Mouse (Mus musculus) cerebellum, adult 2 months (tissue): ENCODE measurements at regions not wholly inside any gene's neighbourhood (a gene's known extent, or its start where the extent isn't known, plus 50 kb on each side); places are given as distances from the start of the nearest gene placed in this dataset.

ENCODE experiments used
- DNase-seq, 2 experiments: peaks; one replicate each; pipeline ENCODE4 v3.0.0; 2021
- H3K27ac ChIP-seq: fragments of 200-500 bp; 2 replicates; pipeline ENCODE4 v1.5.1; 2012; ENCODE audit warnings: low read length, control low read depth, inconsistent platforms; ENCODE audit not compliant: insufficient read depth
- H3K27me3 ChIP-seq: fragments of 200-500 bp; 2 replicates; pipeline ENCODE4 v1.6.1; 2012; ENCODE audit warnings: inconsistent platforms, mild to moderate bottlenecking, low read length, moderate library complexity; ENCODE audit not compliant: control insufficient read depth, insufficient read depth
- H3K4me1 ChIP-seq: fragments of 200-500 bp; 2 replicates; pipeline ENCODE4 v1.6.1; 2011; ENCODE audit warnings: low read length; ENCODE audit not compliant: control insufficient read depth, insufficient read depth
- H3K4me3 ChIP-seq: fragments of 200-500 bp; replicated peaks from 2 replicates; pipeline ENCODE3; 2011; ENCODE audit warnings: mild to moderate bottlenecking, low read depth, low read length, control low read depth; ENCODE audit not compliant: insufficient read depth
- CTCF ChIP-seq: fragments of 200-500 bp; IDR thresholded peaks from 2 replicates; pipeline ENCODE4 v1.5.1; 2011; ENCODE audit warnings: low read depth, mild to moderate bottlenecking, control low read depth, low read length, moderate library complexity, borderline replicate concordance; ENCODE audit not compliant: insufficient read depth
- POLR2A ChIP-seq: fragments of 200-500 bp; IDR thresholded peaks from 2 replicates; pipeline ENCODE4 v1.6.1; 2011; ENCODE audit warnings: low read length, control low read depth, borderline replicate concordance; ENCODE audit not compliant: insufficient read depth
- WGBS: fragments of 180-500 bp; shearing (Covaris S2); methylation state at CpG from one replicate; pipeline ENCODE4 v1.1.7; 2018; 5-methylcytosine and 5-hydroxymethylcytosine counted together

GRCm38 (mm10) chr1:137788789-137789188, 386.7 kb downstream of the Ptprc start:
- H3K4me1 ChIP-seq: no peaks in the 10 kb centered on the region
- TF ChIP-seq CTCF (no peak), POLR2A (no peak)
- H3K4me3 ChIP-seq: no peak overlapping the region
- no peak overlapping the region for H3K27ac ChIP-seq
- WGBS: 92% methylated on average over 3 of the region's 3 CpGs
- H3K27me3 ChIP-seq: no peaks in the 10 kb centered on the region
- no peak for DNase-seq

GRCm38 (mm10) chr1:137786653-137787052, 388.9 kb downstream of the Ptprc start:
- Histone ChIP-seq H3K27ac (no peak overlapping the region), H3K4me1 (no peaks in the 10 kb centered on the region), H3K27me3 (no peaks in the 10 kb centered on the region), H3K4me3 (no peak overlapping the region)
- TF ChIP-seq CTCF (no peak), POLR2A (no peak)
- DNase-seq: no peak

- TF ChIP-seq POLR2A (no peak), CTCF (no peak)
- Histone ChIP-seq H3K27me3 (no peaks in the 10 kb centered on the region), H3K4me1 (no peaks in the 10 kb centered on the region), H3K27ac (no peak overlapping the region), H3K4me3 (no peak overlapping the region)
- no peak for DNase-seq
Measured at GRCm38 (mm10) chr1:137774586-137774985, 400.9 kb downstream of the Ptprc start.

GRCm38 (mm10) chr1:137760797-137761196, 414.7 kb downstream of the Ptprc start:
- no peaks in the 10 kb centered on the region for H3K4me1 ChIP-seq
- no peak overlapping the region for H3K4me3 ChIP-seq
- no peaks in the 10 kb centered on the region for H3K27me3 ChIP-seq
- 95% methylated on average over 4 of the region's 4 CpGs for WGBS
- no peak overlapping the region for H3K27ac ChIP-seq
- DNase-seq: no peak
- TF ChIP-seq CTCF (no peak), POLR2A (no peak)

GRCm38 (mm10) chr1:137751446-137751961, 424.0 kb downstream of the Ptprc start:
- H3K4me1 ChIP-seq: no peaks in the 10 kb centered on the region
- H3K27ac ChIP-seq: no peak overlapping the region
- H3K4me3 ChIP-seq: no peak overlapping the region
- WGBS: 78% methylated on average over 7 of the region's 7 CpGs
- TF ChIP-seq POLR2A (no peak), CTCF (no peak)
- no peak for DNase-seq
- H3K27me3 ChIP-seq: no peaks in the 10 kb centered on the region

GRCm38 (mm10) chr1:137750894-137751293, 424.6 kb downstream of the Ptprc start:
- H3K27me3 ChIP-seq: no peaks in the 10 kb centered on the region
- peaks cover 2% of the 10 kb centered on the region; the same call in 1 of the 2 replicates for H3K4me1 ChIP-seq
- H3K4me3 ChIP-seq: no peak overlapping the region
- no peak overlapping the region for H3K27ac ChIP-seq
- 65% methylated on average over 5 of the region's 5 CpGs for WGBS
- TF ChIP-seq CTCF (no peak), POLR2A (no peak)
- DNase-seq: no peak

GRCm38 (mm10) chr1:137746129-137746528, 429.4 kb downstream of the Ptprc start:
- no peaks in the 10 kb centered on the region for H3K27me3 ChIP-seq
- no peak for DNase-seq
- 67% methylated on average over 2 of the region's 2 CpGs for WGBS
- H3K4me1 ChIP-seq: peaks cover 2% of the 10 kb centered on the region; the same call in 1 of the 2 replicates
- H3K4me3 ChIP-seq: no peak overlapping the region
- TF ChIP-seq POLR2A: no peak
- no peak for TF ChIP-seq CTCF
- H3K27ac ChIP-seq: no peak overlapping the region

- no peak for DNase-seq
- Histone ChIP-seq H3K27me3 (no peaks in the 10 kb centered on the region), H3K4me3 (no peak overlapping the region), H3K27ac (no peak overlapping the region), H3K4me1 (no peaks in the 10 kb centered on the region)
- 6% methylated on average over 1 of the region's 1 CpGs for WGBS
- TF ChIP-seq CTCF (no peak), POLR2A (no peak)
Measured at GRCm38 (mm10) chr1:137738157-137738851, 437.2 kb downstream of the Ptprc start.
